ENCODE assay signal across 34 mouse cellular contexts in the genomic region with DNA sequence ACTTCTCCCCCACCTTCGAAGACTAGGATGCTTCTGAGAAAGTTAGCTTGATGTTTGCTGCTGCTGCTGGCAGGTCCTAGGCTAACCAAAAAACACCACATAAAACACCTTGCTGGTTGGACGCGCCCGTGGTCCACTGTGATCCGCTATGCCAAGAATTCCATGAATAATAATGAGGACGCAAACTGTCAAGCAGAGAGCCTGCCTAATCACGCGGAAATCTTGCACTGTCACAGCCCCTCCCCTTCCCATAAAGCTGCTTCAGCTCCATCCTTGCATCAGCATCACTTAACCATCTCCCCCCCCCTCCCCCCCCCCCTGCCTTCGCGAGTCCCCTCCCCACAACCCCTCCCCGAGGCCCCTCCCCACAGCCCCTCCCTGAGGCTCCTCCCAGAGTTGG. TPM values are rescaled to one million over a fixed set of nuclear protein-coding genes. Genes with fewer than 3 reads are reported as not detected.
A peak's percentile ranks its signal among the peaks of the same experiment; 100 is the strongest.
DNase-seq lines count a peak whose midpoint lies in the region; ATAC-seq and TF ChIP-seq lines count a peak whose summit lies in the region.
"Had no signal": no experiment of that assay in that cellular context is flagged by ENCODE, and none has a peak within 500 bp of the region (broad histone marks: within the 10 kb centered on the region; RNA-seq: fewer than 3 reads in every experiment).

No protein-coding gene starts in this region.

- H3K9me3 ChIP-seq in forebrain, embryonic 11.5 days (ENCODE audit: control insufficient read depth, low read length) = peaks cover 2% of the 10 kb centered on the region; the same call in 1 of the 2 replicates
- H3K9me3 ChIP-seq in forebrain, embryonic 10.5 days = peaks cover 17% of the 10 kb centered on the region
- H3K9me3 ChIP-seq in hindbrain, embryonic 12.5 days (replicated peaks) = peaks cover 7% of the 10 kb centered on the region; the same call in 1 of the 2 replicates
- H3K9me3 ChIP-seq in hindbrain, embryonic 14.5 days (ENCODE audit: control insufficient read depth, low read length) = no peaks in the 10 kb centered on the region
- no peaks in the 10 kb centered on the region for H3K9me3 ChIP-seq in neural tube, embryonic 11.5 days (ENCODE audit: control insufficient read depth, low read length)
- H3K9me3 ChIP-seq: embryonic facial prominence, embryonic 13.5 days; heart, embryonic 13.5 days; hindbrain, embryonic 15.5 days; limb, embryonic 13.5 days; lung, embryonic 15.5 days had no signal

- H3K9ac ChIP-seq in forebrain, embryonic 11.5 days (ENCODE audit: low read length) = no peak overlapping the region
- no peak overlapping the region for H3K9ac ChIP-seq in hindbrain, embryonic 12.5 days
- H3K9ac ChIP-seq in hindbrain, embryonic 14.5 days = no peak overlapping the region
- no peak overlapping the region for H3K9ac ChIP-seq in neural tube, embryonic 11.5 days (ENCODE audit: low read length)
- H3K9ac ChIP-seq: embryonic facial prominence, embryonic 13.5 days; forebrain, embryonic 13.5 days; heart, embryonic 13.5 days; hindbrain, embryonic 15.5 days; limb, embryonic 13.5 days; lung, embryonic 15.5 days had no signal

- peak; percentile 68 for DNase-seq in forebrain, embryonic 11.5 days (ENCODE audit: low spot score)
- no peak for DNase-seq in forebrain, embryonic 10.5 days (ENCODE audit: extremely low spot score, low spot score)
- DNase-seq in hindbrain, embryonic 14.5 days (ENCODE audit: low spot score) = no peak
- peak; percentile 40 for DNase-seq in neural tube, embryonic 11.5 days (ENCODE audit: low spot score)
- DNase-seq in neural tube, embryonic 10.5 days (ENCODE audit: extremely low spot score, low spot score) = no peak
- DNase-seq in brain, embryonic 14.5 days (ENCODE audit: low read depth) = peak; percentile 69
- no peak for DNase-seq in heart, postnatal 36 days
- DNase-seq: adrenal gland, postnatal 10 days; cerebellum, adult 11 months; cerebellum, adult 9-10 months; cerebellum, postnatal 36 days; embryo, embryonic 11 days; heart, postnatal 10 days; kidney, adult 18-20 months; kidney, postnatal 36 days; right cerebral cortex, postnatal 4 days; thymus, adult 18-20 months; thymus, postnatal 25 days had no signal

- TF ChIP-seq POLR2A in brain, embryonic 14.5 days (IDR thresholded peaks at IDR 0.05; ENCODE audit: borderline replicate concordance, extremely low read depth, insufficient read depth, insufficient read length, poor library complexity, severe bottlenecking) = no peak

- intact Hi-C loops in heart, postnatal 36 days (cut with DNase I) = no loop called here

- TF ChIP-seq CTCF in brain, embryonic 14.5 days (IDR thresholded peaks at IDR 0.05; ENCODE audit: borderline replicate concordance, extremely low read depth, insufficient read depth, insufficient read length) = no peak

- H3K27me3 ChIP-seq in forebrain, embryonic 11.5 days (ENCODE audit: control insufficient read depth, insufficient read depth, low read length) = no peaks in the 10 kb centered on the region
- peaks cover 64% of the 10 kb centered on the region for H3K27me3 ChIP-seq in forebrain, embryonic 10.5 days (ENCODE audit: poor library complexity, severe bottlenecking)
- H3K27me3 ChIP-seq in hindbrain, embryonic 12.5 days = peaks cover 41% of the 10 kb centered on the region
- peaks cover 30% of the 10 kb centered on the region for H3K27me3 ChIP-seq in hindbrain, embryonic 14.5 days (ENCODE audit: control insufficient read depth, insufficient read depth, low read length)
- H3K27me3 ChIP-seq in neural tube, embryonic 11.5 days (ENCODE audit: control insufficient read depth, insufficient read depth, low read length) = peaks cover 8% of the 10 kb centered on the region; the same call in 1 of the 2 replicates

- no peak overlapping the region for H3K4me3 ChIP-seq in forebrain, embryonic 11.5 days (ENCODE audit: low read depth, low read length)
- no peak overlapping the region for H3K4me3 ChIP-seq in forebrain, embryonic 10.5 days
- no peak overlapping the region for H3K4me3 ChIP-seq in hindbrain, embryonic 12.5 days
- H3K4me3 ChIP-seq in hindbrain, embryonic 14.5 days (replicated peaks; ENCODE audit: low read length) = no peak overlapping the region
- H3K4me3 ChIP-seq in neural tube, embryonic 11.5 days (ENCODE audit: low read depth, low read length) = no peak overlapping the region
- H3K4me3 ChIP-seq: embryonic facial prominence, embryonic 13.5 days; forebrain, embryonic 13.5 days; heart, embryonic 13.5 days; hindbrain, embryonic 15.5 days; layer of hippocampus, adult 2 months; left cerebral cortex, adult 2 months; limb, embryonic 13.5 days; lung, embryonic 15.5 days had no signal

- 69% methylated on average over 8 of the region's 11 CpGs for whole genome bisulfite sequencing in forebrain, embryonic 11.5 days
- 78% methylated on average over 9 of the region's 11 CpGs for WGBS in forebrain, embryonic 10.5 days
- 49% methylated on average over 11 of the region's 11 CpGs for WGBS in hindbrain, embryonic 12.5 days
- 40% methylated on average over 8 of the region's 11 CpGs for WGBS in hindbrain, embryonic 14.5 days
- 65% methylated on average over 8 of the region's 11 CpGs for WGBS in neural tube, embryonic 11.5 days

- peak; percentile 29 for ATAC-seq in forebrain, embryonic 11.5 days (replicated peaks; ENCODE audit: low FRiP score)
- peak; percentile 54; the same call in 1 of the 2 replicates for ATAC-seq in hindbrain, embryonic 12.5 days (ENCODE audit: low FRiP score)
- no peak for ATAC-seq in hindbrain, embryonic 14.5 days (ENCODE audit: low FRiP score)
- ATAC-seq in neural tube, embryonic 11.5 days (ENCODE audit: insufficient read depth, low FRiP score, low TSS enrichment) = no peak; the same call in 1 of the 2 replicates
- ATAC-seq: forebrain, embryonic 13.5 days had no signal

- no peak overlapping the region for H3K4me2 ChIP-seq in forebrain, embryonic 11.5 days (ENCODE audit: low read depth, low read length, severe bottlenecking)
- H3K4me2 ChIP-seq in hindbrain, embryonic 12.5 days (replicated peaks) = no peak overlapping the region
- H3K4me2 ChIP-seq in hindbrain, embryonic 14.5 days (replicated peaks) = no peak overlapping the region
- H3K4me2 ChIP-seq in neural tube, embryonic 11.5 days (ENCODE audit: low read depth) = no peak overlapping the region
- H3K4me2 ChIP-seq: embryonic facial prominence, embryonic 13.5 days; forebrain, embryonic 13.5 days; heart, embryonic 13.5 days; hindbrain, embryonic 15.5 days; limb, embryonic 13.5 days; liver, embryonic 11.5 days; lung, embryonic 15.5 days had no signal

- H3K27ac ChIP-seq in forebrain, embryonic 11.5 days (ENCODE audit: low read depth, low read length) = 0 out of 2 replicates have a peak overlapping the region, but pooled peaks have one; percentile 3
- H3K27ac ChIP-seq in forebrain, embryonic 10.5 days = no peak overlapping the region
- no peak overlapping the region for H3K27ac ChIP-seq in hindbrain, embryonic 12.5 days
- H3K27ac ChIP-seq in hindbrain, embryonic 14.5 days = no peak overlapping the region
- no peak overlapping the region for H3K27ac ChIP-seq in neural tube, embryonic 11.5 days (ENCODE audit: low read depth, low read length)
- H3K27ac ChIP-seq: embryonic facial prominence, embryonic 13.5 days; forebrain, embryonic 13.5 days; heart, embryonic 13.5 days; hindbrain, embryonic 15.5 days; layer of hippocampus, adult 2 months; left cerebral cortex, adult 2 months; limb, embryonic 13.5 days; lung, embryonic 15.5 days; stomach, postnatal 0 days had no signal

- H3K4me1 ChIP-seq in forebrain, embryonic 11.5 days (replicated peaks; ENCODE audit: control insufficient read depth, insufficient read depth, low read length) = peaks cover 22% of the 10 kb centered on the region
- peaks cover 49% of the 10 kb centered on the region for H3K4me1 ChIP-seq in forebrain, embryonic 10.5 days
- H3K4me1 ChIP-seq in hindbrain, embryonic 12.5 days = no peaks in the 10 kb centered on the region
- H3K4me1 ChIP-seq in hindbrain, embryonic 14.5 days (replicated peaks; ENCODE audit: control insufficient read depth, insufficient read depth, low read length) = no peaks in the 10 kb centered on the region
- no peaks in the 10 kb centered on the region for H3K4me1 ChIP-seq in neural tube, embryonic 11.5 days (ENCODE audit: control insufficient read depth, insufficient read depth, low read length)
- H3K4me1 ChIP-seq: heart, embryonic 13.5 days; hindbrain, embryonic 15.5 days; limb, embryonic 13.5 days; lung, embryonic 15.5 days had no signal

- H3K36me3 ChIP-seq in forebrain, embryonic 11.5 days (ENCODE audit: control insufficient read depth, insufficient read depth, low read length) = no peaks in the 10 kb centered on the region
- no peaks in the 10 kb centered on the region for H3K36me3 ChIP-seq in forebrain, embryonic 10.5 days (replicated peaks)
- no peaks in the 10 kb centered on the region for H3K36me3 ChIP-seq in hindbrain, embryonic 12.5 days
- H3K36me3 ChIP-seq in hindbrain, embryonic 14.5 days (replicated peaks; ENCODE audit: control insufficient read depth, insufficient read depth) = no peaks in the 10 kb centered on the region
- H3K36me3 ChIP-seq in neural tube, embryonic 11.5 days (ENCODE audit: control insufficient read depth, insufficient read depth, low read length) = no peaks in the 10 kb centered on the region
- H3K36me3 ChIP-seq: embryonic facial prominence, embryonic 13.5 days; heart, embryonic 13.5 days; hindbrain, embryonic 15.5 days; limb, embryonic 13.5 days; lung, embryonic 15.5 days had no signal

RNA-seq across cellular contexts. Expression of a gene that starts 12.7 kb away (rescaled TPM):
- 0.17 TPM in 1 of 2 replicates, not detected in the other for polyA plus RNA-seq in forebrain, embryonic 11.5 days (2014; fragmentation: Nextera tagmentation; extraction: Ambion mirVana)
- polyA plus RNA-seq in forebrain, embryonic 10.5 days (2016; fragmentation: Nextera tagmentation; extraction: Ambion mirVana) = 0.10 and 0.12 TPM in 2 replicates
- 0.16 and 1.1 TPM in 2 replicates for polyA plus RNA-seq in hindbrain, embryonic 12.5 days (2016; fragmentation: Nextera tagmentation; extraction: Ambion mirVana)
- 0.76 and 1.5 TPM in 2 replicates for polyA plus RNA-seq in hindbrain, embryonic 14.5 days (2014; fragmentation: Nextera tagmentation; extraction: Ambion mirVana)
- 0.15 TPM in 1 of 2 replicates, not detected in the other for polyA plus RNA-seq in neural tube, embryonic 11.5 days (2014; fragmentation: Nextera tagmentation; extraction: Ambion mirVana)
- 0.63 and 0.87 TPM in 2 replicates for polyA plus RNA-seq in brain, embryonic 14.5 days (2012; rRNA removed)
- total RNA-seq in heart, postnatal 36 days (2021) = under 1 TPM in 1 of 2 experiments, not detected in 1; 0.19 TPM
- total RNA-seq: megakaryocyte progenitor cell, adult 5-6 weeks; monocyte, adult 5-6 weeks had no signal
- polyA plus RNA-seq: embryonic facial prominence, embryonic 13.5 days; heart, embryonic 13.5 days; intestine, embryonic 14.5 days; liver, embryonic 11.5 days; liver, embryonic 16.5 days; spleen, adult 2 months had no signal

Comparison
In these comparisons a context has a peak if more than half of its experiments do, and no peak if none do; other contexts are left out.
1. ATAC-seq: peak in forebrain, embryonic 11.5 days (single experiment) and hindbrain, embryonic 12.5 days (single experiment); none in hindbrain, embryonic 14.5 days (single experiment) and neural tube, embryonic 11.5 days (single experiment).
2. DNase-seq: peak in forebrain, embryonic 11.5 days (single experiment), neural tube, embryonic 11.5 days (single experiment) and brain, embryonic 14.5 days (single experiment); none in forebrain, embryonic 10.5 days (single experiment), hindbrain, embryonic 14.5 days (single experiment), neural tube, embryonic 10.5 days (single experiment) and heart, postnatal 36 days (0 of 2).